Mouse (Mus musculus): ENCODE results near the gene Lrrc4c. TPM values are rescaled to one million over a fixed set of nuclear protein-coding genes. Genes with fewer than 3 reads are reported as not detected.

Gene Lrrc4c
- polyA plus RNA-seq, 1 experiment from 2014 or later, result 4.9 TPM

DNA sequence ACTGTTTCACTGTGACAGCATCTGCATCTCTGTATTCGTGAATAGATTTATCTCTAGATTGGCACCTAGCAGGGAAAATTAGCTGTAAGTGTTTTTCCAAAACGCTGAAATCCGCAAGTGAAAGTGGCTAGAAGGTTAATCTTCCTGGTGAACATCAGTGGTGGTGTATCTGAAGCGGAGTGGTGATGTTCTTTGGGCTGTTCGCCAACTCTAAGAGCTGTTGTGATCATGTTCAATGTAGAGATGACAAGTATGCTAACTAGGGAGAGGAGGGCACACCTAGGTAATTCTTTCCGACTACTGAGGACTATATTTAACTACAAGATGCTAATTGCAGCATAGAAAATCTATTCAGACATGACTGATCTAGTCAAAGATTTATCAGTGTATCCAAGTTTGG, 1.7 kb downstream of the Lrrc4c start:
- H3K4me3 ChIP-seq (ENCODE audit: low read depth, low read length), result no peak overlapping the region
- H3K4me2 ChIP-seq (replicated peaks; ENCODE audit: low read depth, low read length), result peak overlapping the region; percentile 31
- no peaks in the 10 kb centered on the region for H3K36me3 ChIP-seq (ENCODE audit: control insufficient read depth, insufficient read depth, low read length)
- no peak overlapping the region for H3K9ac ChIP-seq (ENCODE audit: low read depth, low read length)
- H3K9me3 ChIP-seq (ENCODE audit: control insufficient read depth, low read length), result no peaks in the 10 kb centered on the region
- no peaks in the 10 kb centered on the region for H3K27me3 ChIP-seq (ENCODE audit: control insufficient read depth, insufficient read depth, low read length)
- DNase-seq (ENCODE audit: low spot score) (no peak), ATAC-seq (ENCODE audit: low FRiP score) (no peak)
- no peak overlapping the region for H3K27ac ChIP-seq (ENCODE audit: low read depth, low read length)
- H3K4me1 ChIP-seq (replicated peaks; ENCODE audit: control insufficient read depth, insufficient read depth, low read length), result no peaks in the 10 kb centered on the region
- 54% methylated on average over 6 of the region's 6 CpGs for WGBS

DNA sequence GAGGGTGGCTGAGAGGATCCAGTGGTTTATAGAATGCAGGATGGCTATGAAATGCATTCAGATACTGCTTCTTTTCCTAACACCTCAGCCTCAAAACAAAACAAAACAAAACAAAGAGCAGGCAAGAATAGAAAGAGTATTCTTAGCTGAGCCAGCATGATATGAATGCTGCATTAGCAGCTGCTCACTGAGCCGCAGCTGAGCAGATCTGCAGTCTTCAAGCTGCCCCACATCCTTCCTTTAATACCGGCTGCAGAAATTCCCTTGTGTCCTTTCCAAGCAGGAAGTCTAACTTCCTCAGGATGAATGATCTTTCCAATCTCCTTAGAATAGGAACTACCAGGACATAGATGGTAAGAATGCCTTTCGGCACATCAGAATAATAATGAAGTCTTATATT, 16.7 kb downstream of the Lrrc4c start:
- Histone ChIP-seq H3K4me2 (replicated peaks; ENCODE audit: low read depth, low read length) (no peak overlapping the region), H3K4me3 (ENCODE audit: low read depth, low read length) (no peak overlapping the region), H3K9ac (ENCODE audit: low read depth, low read length) (no peak overlapping the region), H3K4me1 (replicated peaks; ENCODE audit: control insufficient read depth, insufficient read depth, low read length) (no peaks in the 10 kb centered on the region), H3K27me3 (ENCODE audit: control insufficient read depth, insufficient read depth, low read length) (no peaks in the 10 kb centered on the region), H3K9me3 (ENCODE audit: control insufficient read depth, low read length) (no peaks in the 10 kb centered on the region), H3K27ac (ENCODE audit: low read depth, low read length) (no peak overlapping the region), H3K36me3 (ENCODE audit: control insufficient read depth, insufficient read depth, low read length) (no peaks in the 10 kb centered on the region)
- WGBS, result 63% methylated on average over 3 of the region's 3 CpGs
- no peak for ATAC-seq (ENCODE audit: low FRiP score)
- no peak for DNase-seq (ENCODE audit: low spot score)

DNA sequence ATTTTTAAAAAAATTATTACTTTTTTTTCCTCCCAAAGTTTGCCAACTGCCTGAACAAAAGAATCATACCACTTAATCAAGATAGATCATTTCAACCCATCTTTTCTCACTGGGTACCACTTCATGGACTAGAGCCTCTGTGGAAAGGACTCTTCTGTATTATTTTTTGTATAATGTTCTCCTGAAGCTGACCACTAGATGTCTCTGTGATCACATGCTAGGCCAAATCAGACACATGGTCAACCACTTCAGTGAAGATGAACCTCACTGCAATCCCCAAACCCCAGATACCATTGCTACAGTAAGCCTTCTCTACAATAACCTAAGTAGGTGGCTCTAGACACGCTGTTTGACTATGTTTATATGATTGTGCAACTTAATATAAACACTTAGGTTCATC, 19.4 kb downstream of the Lrrc4c start:
- Histone ChIP-seq H3K36me3 (ENCODE audit: control insufficient read depth, insufficient read depth, low read length) (no peaks in the 10 kb centered on the region), H3K4me3 (ENCODE audit: low read depth, low read length) (no peak overlapping the region), H3K27me3 (ENCODE audit: control insufficient read depth, insufficient read depth, low read length) (no peaks in the 10 kb centered on the region), H3K9ac (ENCODE audit: low read depth, low read length) (no peak overlapping the region), H3K4me1 (replicated peaks; ENCODE audit: control insufficient read depth, insufficient read depth, low read length) (no peaks in the 10 kb centered on the region), H3K4me2 (replicated peaks; ENCODE audit: low read depth, low read length) (no peak overlapping the region), H3K27ac (ENCODE audit: low read depth, low read length) (no peak overlapping the region), H3K9me3 (ENCODE audit: control insufficient read depth, low read length) (no peaks in the 10 kb centered on the region)
- DNase-seq (ENCODE audit: low spot score), result peak; percentile 33
- 59% methylated on average over 1 of the region's 1 CpGs for WGBS
- ATAC-seq (ENCODE audit: low FRiP score), result 0 out of 2 replicates have a peak, but pooled peaks have one; percentile 39

DNA sequence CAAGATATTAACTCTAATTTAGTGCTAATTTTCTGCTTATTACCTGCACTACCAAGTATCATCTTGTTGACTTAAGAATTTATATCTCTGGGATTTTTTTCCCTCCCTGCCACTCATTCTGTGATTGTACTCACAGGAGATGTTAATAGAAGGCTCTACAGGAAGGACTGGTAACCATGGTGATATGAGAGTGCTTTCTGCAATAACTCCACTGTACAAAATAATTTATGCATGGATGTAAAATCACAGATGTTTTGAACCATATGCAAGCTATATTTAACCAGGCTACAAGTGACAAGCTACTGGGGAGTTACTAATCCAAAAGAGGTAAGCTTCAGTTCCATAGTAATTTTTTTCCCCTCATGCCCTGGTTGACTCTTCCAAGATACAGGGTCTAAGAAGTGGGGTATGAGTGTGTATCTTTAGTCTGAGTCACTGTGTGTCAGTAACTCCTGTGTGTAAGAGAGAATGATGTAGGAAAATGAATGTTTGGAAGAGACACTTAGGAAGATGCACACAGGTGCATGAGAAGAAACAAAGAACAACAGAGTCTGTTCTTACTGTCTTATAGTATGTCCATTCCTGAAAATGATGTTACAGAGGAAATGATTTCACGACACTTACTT, 83.3 kb downstream of the Lrrc4c start:
- H3K36me3 ChIP-seq (ENCODE audit: control insufficient read depth, insufficient read depth, low read length), result no peaks in the 10 kb centered on the region
- DNase-seq (ENCODE audit: low spot score) (no peak), ATAC-seq (ENCODE audit: low FRiP score) (no peak)
- H3K27ac ChIP-seq (ENCODE audit: low read depth, low read length), result no peak overlapping the region
- WGBS, result 83% methylated on average over 1 of the region's 1 CpGs
- H3K9ac ChIP-seq (ENCODE audit: low read depth, low read length), result no peak overlapping the region
- H3K4me1 ChIP-seq (replicated peaks; ENCODE audit: control insufficient read depth, insufficient read depth, low read length), result no peaks in the 10 kb centered on the region
- no peaks in the 10 kb centered on the region for H3K27me3 ChIP-seq (ENCODE audit: control insufficient read depth, insufficient read depth, low read length)
- H3K4me3 ChIP-seq (ENCODE audit: low read depth, low read length), result no peak overlapping the region
- H3K9me3 ChIP-seq (ENCODE audit: control insufficient read depth, low read length), result no peaks in the 10 kb centered on the region
- no peak overlapping the region for H3K4me2 ChIP-seq (replicated peaks; ENCODE audit: low read depth, low read length)

DNA sequence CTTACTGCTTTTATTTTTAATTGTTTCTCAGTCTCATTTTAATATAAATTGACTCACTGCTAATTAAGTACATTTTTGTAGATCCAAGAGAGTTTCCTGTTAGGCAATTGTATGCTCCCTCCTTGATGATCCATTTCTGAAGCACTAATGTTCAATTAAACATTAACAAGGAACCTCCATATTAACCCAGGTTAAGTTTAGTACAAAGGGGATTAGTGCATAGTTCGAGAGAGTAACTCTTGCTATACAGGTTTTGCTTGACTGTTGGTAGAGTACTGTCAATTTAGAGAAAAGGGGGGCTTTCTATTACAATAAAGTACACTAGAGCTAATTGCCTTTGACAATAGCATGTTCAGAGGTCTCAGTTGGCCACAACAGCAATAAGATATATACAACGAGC, 84.5 kb downstream of the Lrrc4c start:
- no peak for ATAC-seq (ENCODE audit: low FRiP score)
- H3K4me3 ChIP-seq (ENCODE audit: low read depth, low read length), result no peak overlapping the region
- no peaks in the 10 kb centered on the region for H3K36me3 ChIP-seq (ENCODE audit: control insufficient read depth, insufficient read depth, low read length)
- WGBS, result 81% methylated on average over 2 of the region's 2 CpGs
- H3K4me1 ChIP-seq (replicated peaks; ENCODE audit: control insufficient read depth, insufficient read depth, low read length), result no peaks in the 10 kb centered on the region
- no peaks in the 10 kb centered on the region for H3K27me3 ChIP-seq (ENCODE audit: control insufficient read depth, insufficient read depth, low read length)
- H3K9ac ChIP-seq (ENCODE audit: low read depth, low read length), result no peak overlapping the region
- H3K4me2 ChIP-seq (replicated peaks; ENCODE audit: low read depth, low read length), result no peak overlapping the region
- no peak overlapping the region for H3K27ac ChIP-seq (ENCODE audit: low read depth, low read length)
- no peak for DNase-seq (ENCODE audit: low spot score)
- no peaks in the 10 kb centered on the region for H3K9me3 ChIP-seq (ENCODE audit: control insufficient read depth, low read length)

DNA sequence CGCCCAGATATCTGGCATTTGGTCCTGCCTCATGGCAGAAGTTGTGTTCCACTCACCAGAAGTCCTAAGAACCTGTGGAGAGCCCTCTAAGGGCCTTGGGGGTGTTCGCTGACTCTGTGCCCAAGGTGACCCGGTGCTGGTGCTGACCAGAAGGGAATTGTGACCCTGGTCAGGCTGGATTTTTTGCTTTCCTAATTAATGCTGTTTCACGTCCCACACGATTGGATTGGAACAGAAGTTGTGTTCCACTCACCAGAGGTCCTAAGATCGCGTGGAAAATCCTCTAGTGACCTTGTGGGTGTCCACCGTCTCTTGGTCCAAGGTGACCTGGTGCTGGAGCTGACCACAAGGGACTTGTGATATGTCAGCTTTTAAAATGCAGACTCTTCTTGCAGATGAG, 88.9 kb downstream of the Lrrc4c start:
- Histone ChIP-seq H3K4me2 (replicated peaks; ENCODE audit: low read depth, low read length) (no peak overlapping the region), H3K9ac (ENCODE audit: low read depth, low read length) (no peak overlapping the region), H3K36me3 (ENCODE audit: control insufficient read depth, insufficient read depth, low read length) (no peaks in the 10 kb centered on the region), H3K27ac (ENCODE audit: low read depth, low read length) (no peak overlapping the region), H3K9me3 (ENCODE audit: control insufficient read depth, low read length) (no peaks in the 10 kb centered on the region), H3K4me1 (replicated peaks; ENCODE audit: control insufficient read depth, insufficient read depth, low read length) (no peaks in the 10 kb centered on the region), H3K27me3 (ENCODE audit: control insufficient read depth, insufficient read depth, low read length) (no peaks in the 10 kb centered on the region), H3K4me3 (ENCODE audit: low read depth, low read length) (no peak overlapping the region)
- DNase-seq (ENCODE audit: low spot score) (no peak), ATAC-seq (ENCODE audit: low FRiP score) (no peak)
- WGBS, result 91% methylated on average over 8 of the region's 8 CpGs

DNA sequence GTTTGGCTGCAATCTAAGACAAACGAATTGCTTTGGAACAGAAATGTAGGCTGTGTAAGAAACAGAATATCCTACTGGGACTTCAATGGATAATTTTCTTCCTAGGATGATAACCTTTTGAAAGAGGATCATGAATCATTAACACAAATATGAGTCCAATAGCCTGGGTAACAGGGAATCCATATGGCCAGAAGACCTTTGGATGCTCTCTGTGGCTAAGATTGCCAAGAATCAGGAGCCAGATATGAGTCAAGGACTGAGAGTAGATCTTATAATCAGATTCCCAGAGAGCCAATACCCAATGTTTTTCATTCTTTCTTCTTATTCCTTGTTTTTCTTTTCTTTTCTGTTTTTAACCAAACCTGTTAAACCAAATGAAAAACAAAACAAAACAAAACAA, 93.2 kb downstream of the Lrrc4c start:
- ATAC-seq (ENCODE audit: low FRiP score), result no peak
- H3K4me2 ChIP-seq (replicated peaks; ENCODE audit: low read depth, low read length), result no peak overlapping the region

DNA sequence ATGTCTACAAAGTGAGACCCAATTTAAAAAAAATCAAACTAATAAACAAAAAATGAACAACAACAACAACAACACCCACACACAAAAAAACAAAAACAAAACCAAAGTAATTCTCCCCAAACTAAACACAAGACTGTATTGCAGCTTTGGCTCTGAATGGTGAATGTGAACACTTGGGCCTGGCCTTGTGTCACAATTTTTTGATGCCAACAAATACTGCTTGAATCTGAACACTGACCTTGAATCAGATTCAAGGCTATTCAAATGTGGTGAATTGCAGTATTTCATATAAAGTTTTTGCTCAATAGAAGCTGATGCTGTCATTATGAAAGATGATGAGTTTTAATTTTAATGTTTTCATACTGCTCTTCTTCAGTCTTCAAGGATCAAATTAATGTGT, 143.6 kb downstream of the Lrrc4c start:
- ATAC-seq (ENCODE audit: low FRiP score), result no peak
- no peaks in the 10 kb centered on the region for H3K9me3 ChIP-seq (ENCODE audit: control insufficient read depth, low read length)
- H3K4me2 ChIP-seq (replicated peaks; ENCODE audit: low read depth, low read length), result no peak overlapping the region
- no peaks in the 10 kb centered on the region for H3K4me1 ChIP-seq (replicated peaks; ENCODE audit: control insufficient read depth, insufficient read depth, low read length)
- no peak overlapping the region for H3K9ac ChIP-seq (ENCODE audit: low read depth, low read length)
- no peaks in the 10 kb centered on the region for H3K36me3 ChIP-seq (ENCODE audit: control insufficient read depth, insufficient read depth, low read length)
- no peak for DNase-seq (ENCODE audit: low spot score)
- no peaks in the 10 kb centered on the region for H3K27me3 ChIP-seq (ENCODE audit: control insufficient read depth, insufficient read depth, low read length)
- no peak overlapping the region for H3K27ac ChIP-seq (ENCODE audit: low read depth, low read length)
- no peak overlapping the region for H3K4me3 ChIP-seq (ENCODE audit: low read depth, low read length)

More for the DNA sequence above, 93.2 kb downstream of the Lrrc4c start:
- Histone ChIP-seq H3K9ac (ENCODE audit: low read depth, low read length) (no peak overlapping the region), H3K27ac (ENCODE audit: low read depth, low read length) (no peak overlapping the region), H3K4me1 (replicated peaks; ENCODE audit: control insufficient read depth, insufficient read depth, low read length) (no peaks in the 10 kb centered on the region), H3K4me3 (ENCODE audit: low read depth, low read length) (no peak overlapping the region), H3K27me3 (ENCODE audit: control insufficient read depth, insufficient read depth, low read length) (no peaks in the 10 kb centered on the region), H3K36me3 (ENCODE audit: control insufficient read depth, insufficient read depth, low read length) (no peaks in the 10 kb centered on the region), H3K9me3 (ENCODE audit: control insufficient read depth, low read length) (no peaks in the 10 kb centered on the region)
- WGBS, result 96% methylated on average over 1 of the region's 1 CpGs
- DNase-seq (ENCODE audit: low spot score), result no peak

DNA sequence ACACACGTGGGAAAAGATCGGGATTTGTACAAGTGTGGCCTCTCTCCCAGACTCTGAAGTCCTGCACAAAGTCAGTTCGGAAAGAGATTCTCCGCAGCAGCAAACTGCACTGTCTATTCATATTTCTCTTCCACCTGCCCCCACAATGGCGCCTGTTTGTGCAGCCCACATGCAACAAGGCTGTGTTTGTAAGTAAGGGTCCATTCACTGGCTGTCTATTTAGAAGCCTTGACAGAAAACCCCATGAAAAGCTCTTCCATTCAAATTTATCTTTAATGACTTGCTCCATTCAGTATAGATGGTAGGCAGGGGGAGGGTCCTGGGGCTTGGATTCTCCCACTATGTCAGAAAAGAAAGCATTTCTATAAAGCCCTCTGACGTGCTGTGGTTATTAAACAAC, 157.7 kb downstream of the Lrrc4c start:
- no peaks in the 10 kb centered on the region for H3K36me3 ChIP-seq (ENCODE audit: control insufficient read depth, insufficient read depth, low read length)
- no peak overlapping the region for H3K4me2 ChIP-seq (replicated peaks; ENCODE audit: low read depth, low read length)
- H3K4me1 ChIP-seq (replicated peaks; ENCODE audit: control insufficient read depth, insufficient read depth, low read length), result no peaks in the 10 kb centered on the region
- 40% methylated on average over 6 of the region's 6 CpGs for WGBS
- no peak overlapping the region for H3K4me3 ChIP-seq (ENCODE audit: low read depth, low read length)
- DNase-seq (ENCODE audit: low spot score) (peak; percentile 29), ATAC-seq (ENCODE audit: low FRiP score) (peak; percentile 86)
- no peaks in the 10 kb centered on the region for H3K9me3 ChIP-seq (ENCODE audit: control insufficient read depth, low read length)
- H3K9ac ChIP-seq (ENCODE audit: low read depth, low read length), result no peak overlapping the region
- no peak overlapping the region for H3K27ac ChIP-seq (ENCODE audit: low read depth, low read length)
- H3K27me3 ChIP-seq (ENCODE audit: control insufficient read depth, insufficient read depth, low read length), result no peaks in the 10 kb centered on the region
